Mouse (Mus musculus) E14TG2a.4 (cell line): Measurements from ENCODE around the gene Olfr552.
"Not testable (repeated sequence)": the region's sequence is repeated elsewhere in the genome, so short reads cannot be mapped to it uniquely, and the experiment has no call there.

Source experiments
- CTCF ChIP-seq: conservative IDR thresholded peaks from 2 replicates; pipeline ENCODE4 v1.5.1; 2014; ENCODE audit warnings: low read length
- NANOG ChIP-seq: IDR thresholded peaks from 2 replicates; pipeline ENCODE4 v1.6.1; 2014; ENCODE audit warnings: borderline replicate concordance, low read length, mixed read lengths
- POU5F1 ChIP-seq: IDR thresholded peaks from 2 replicates; pipeline ENCODE4 v1.6.1; 2014; ENCODE audit warnings: low read length, borderline replicate concordance

- not testable (repeated sequence) for TF ChIP-seq CTCF, POU5F1, NANOG
Measured at GRCm38 (mm10) chr7:102620368-102620767, 22.8 kb downstream of the Olfr552 start.
